Mouse (Mus musculus) thymus, adult 18-20 months (tissue): ENCODE data around the gene 2610318N02Rik.
"Not testable (repeated sequence)": the region's sequence is repeated elsewhere in the genome, so short reads cannot be mapped to it uniquely, and the experiment has no call there.

Experiments used
- DNase-seq, 2 experiments: peaks; one replicate each; pipeline ENCODE4 v3.0.0; 2022; ENCODE audit warnings: mixed read lengths in 2 of 2

Gene 2610318N02Rik

GRCm38 (mm10) chr16:17124871-17125520 lies at the start of gene 2610318N02Rik:
TSS of gene 2610318N02Rik (minus strand) at chr16:17125167.
- peak; percentile 67 to 80 for DNase-seq

GRCm38 (mm10) chr16:17168049-17168448 lies 43.1 kb upstream of the 2610318N02Rik start:
- no peak for DNase-seq

- no peak for DNase-seq
These were observed 42.2 kb upstream of the 2610318N02Rik start for GRCm38 (mm10) chr16:17167179-17167578.

GRCm38 (mm10) chr16:17165478-17165877 lies 40.5 kb upstream of the 2610318N02Rik start:
- not testable (repeated sequence) for DNase-seq

GRCm38 (mm10) chr16:17154346-17154745 lies 29.4 kb upstream of the 2610318N02Rik start:
- DNase-seq: no peak

- DNase-seq: no peak
These were observed 26.9 kb upstream of the 2610318N02Rik start for GRCm38 (mm10) chr16:17151874-17152273.

- DNase-seq: no peak
These were observed 25.7 kb upstream of the 2610318N02Rik start for GRCm38 (mm10) chr16:17150520-17151258.

GRCm38 (mm10) chr16:17148084-17148483 lies 23.1 kb upstream of the 2610318N02Rik start:
- DNase-seq: peak in 1 of 2 experiments; percentile 16

- DNase-seq: peak in 1 of 2 experiments; percentile 15
These were observed 22.5 kb upstream of the 2610318N02Rik start for GRCm38 (mm10) chr16:17147391-17147929.

- peak; percentile 54 to 55 for DNase-seq
These were observed 21.8 kb upstream of the 2610318N02Rik start, which contains the start of gene Ccdc116 for GRCm38 (mm10) chr16:17146772-17147235. TSS of gene Ccdc116 (minus strand) at chr16:17147229.

GRCm38 (mm10) chr16:17144339-17144738 lies 19.4 kb upstream of the 2610318N02Rik start, which contains the start of gene Ydjc:
TSS of gene Ydjc (plus strand) at chr16:17144621.
- no peak for DNase-seq

GRCm38 (mm10) chr16:17137355-17137754 lies 12.4 kb upstream of the 2610318N02Rik start:
- DNase-seq: no peak

GRCm38 (mm10) chr16:17132906-17133200 lies 7.9 kb upstream of the 2610318N02Rik start:
- no peak for DNase-seq

GRCm38 (mm10) chr16:17132089-17132905 lies 7.3 kb upstream of the 2610318N02Rik start, which contains the start of gene Sdf2l1:
TSS of gene Sdf2l1 (minus strand) at chr16:17132383.
- DNase-seq: peak; percentile 93 to 94

- DNase-seq: peak in 1 of 2 experiments; percentile 34
These were observed 6.5 kb upstream of the 2610318N02Rik start for GRCm38 (mm10) chr16:17131191-17132088.

GRCm38 (mm10) chr16:17127292-17127691 lies 2.3 kb upstream of the 2610318N02Rik start:
- peak; percentile 14 to 46 for DNase-seq

- no peak for DNase-seq
These were observed 672 bp downstream of the 2610318N02Rik start for GRCm38 (mm10) chr16:17124119-17124870.

- DNase-seq: no peak
These were observed 3.4 kb downstream of the 2610318N02Rik start for GRCm38 (mm10) chr16:17121569-17121968.

- DNase-seq: no peak
These were observed 7.6 kb downstream of the 2610318N02Rik start for GRCm38 (mm10) chr16:17117309-17117799.
